Mouse (Mus musculus) hindbrain, embryonic 16.5 days (tissue): ENCODE results near the gene H2-Q6. TPM values are rescaled to one million over a fixed set of nuclear protein-coding genes. Genes with fewer than 3 reads are reported as not detected.
"Not testable (repeated sequence)": the region's sequence is repeated elsewhere in the genome, so short reads cannot be mapped to it uniquely, and the experiment has no call there.

Experiments used
- ATAC-seq: fragments of 200-750 bp; cut with Nextera tagmentation; 2 replicates; pipeline ENCODE4 v1.8.0; 2017; ENCODE audit warnings: moderate TSS enrichment, moderate library complexity
- H3K27ac ChIP-seq: fragments of 300-500 bp; sonication (generic); 2 replicates; pipeline ENCODE4 v1.5.1; 2014; ENCODE audit warnings: low read depth, mild to moderate bottlenecking, control low read depth, low read length, moderate library complexity
- H3K27me3 ChIP-seq: fragments of 300-500 bp; sonication (generic); replicated peaks from 2 replicates; pipeline ENCODE4 v1.6.1; 2014; ENCODE audit warnings: low read length; ENCODE audit not compliant: control insufficient read depth, insufficient read depth
- H3K36me3 ChIP-seq: fragments of 300-500 bp; sonication (generic); 2 replicates; pipeline ENCODE4 v1.6.1; 2014; ENCODE audit warnings: mild to moderate bottlenecking, low read length, moderate library complexity, mixed read lengths; ENCODE audit not compliant: control insufficient read depth, insufficient read depth
- H3K4me1 ChIP-seq: fragments of 300-500 bp; sonication (generic); 2 replicates; pipeline ENCODE4 v1.6.1; 2014; ENCODE audit warnings: low read depth, low read length; ENCODE audit not compliant: control insufficient read depth, insufficient read depth
- H3K4me2 ChIP-seq: fragments of 300-500 bp; sonication (generic); 2 replicates; pipeline ENCODE4 v1.6.1; 2014; ENCODE audit warnings: mild to moderate bottlenecking, low read length, control low read depth, moderate library complexity
- H3K4me3 ChIP-seq: fragments of 300-500 bp; sonication (generic); 2 replicates; pipeline ENCODE4 v1.5.1; 2014; ENCODE audit warnings: mild to moderate bottlenecking, low read length, control low read depth, moderate library complexity
- H3K9ac ChIP-seq: fragments of 300-500 bp; sonication (generic); 2 replicates; pipeline ENCODE4 v1.6.1; 2014; ENCODE audit warnings: low read depth, mild to moderate bottlenecking, control low read depth, low read length, moderate library complexity
- H3K9me3 ChIP-seq: fragments of 300-500 bp; sonication (generic); 2 replicates; pipeline ENCODE4 v1.6.1; 2014; ENCODE audit warnings: mild to moderate bottlenecking, low read length, moderate library complexity; ENCODE audit not compliant: control insufficient read depth
- WGBS: fragments of 180-500 bp; shearing (Covaris S2); extraction: QIAGEN DNeasy Blood & Tissue Kit; methylation state at CpG from one replicate; pipeline ENCODE4 v1.1.7; 2014; 5-methylcytosine and 5-hydroxymethylcytosine counted together
- polyA plus RNA-seq: library from polyadenylated mRNA; unstranded; fragments of >200 nt; fragmentation: Nextera tagmentation; extraction: Ambion mirVana; gene quantifications from 2 replicates; pipeline ENCODE4 v1.2.1, GENCODE M21; 2015

Gene H2-Q6
- polyA plus RNA-seq, 1 experiment from 2014 or later: 1.2 TPM

GRCm38 (mm10) chr17:35439925-35440645 lies 15.4 kb downstream of the H2-Q6 start:
- not testable (repeated sequence) for H3K36me3 ChIP-seq, H3K4me3 ChIP-seq, H3K27me3 ChIP-seq, H3K9ac ChIP-seq, ATAC-seq, H3K4me1 ChIP-seq, H3K27ac ChIP-seq, H3K9me3 ChIP-seq, H3K4me2 ChIP-seq
- 46% methylated on average over 24 of the region's 27 CpGs for WGBS

DNA sequence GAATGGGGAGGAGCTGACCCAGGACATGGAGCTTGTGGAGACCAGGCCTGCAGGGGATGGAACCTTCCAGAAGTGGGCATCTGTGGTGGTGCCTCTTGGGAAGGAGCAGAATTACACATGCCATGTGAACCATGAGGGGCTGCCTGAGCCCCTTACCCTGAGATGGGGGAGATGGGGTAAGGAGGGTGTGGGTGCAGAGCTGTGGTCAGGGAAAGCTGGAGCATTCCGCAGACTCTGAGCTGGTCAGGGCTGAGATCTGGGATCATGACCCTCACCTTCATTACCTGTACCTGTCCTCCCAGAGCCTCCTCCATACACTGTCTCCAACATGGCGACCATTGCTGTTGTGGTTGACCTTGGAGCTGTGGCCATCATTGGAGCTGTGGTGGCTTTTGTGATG lies 17.7 kb downstream of the H2-Q6 start:
- H3K9ac ChIP-seq, H3K9me3 ChIP-seq, H3K4me3 ChIP-seq, H3K4me2 ChIP-seq, H3K27me3 ChIP-seq, H3K27ac ChIP-seq, H3K36me3 ChIP-seq, ATAC-seq, H3K4me1 ChIP-seq: not testable (repeated sequence)
- WGBS: 90% methylated on average over 2 of the region's 2 CpGs

DNA sequence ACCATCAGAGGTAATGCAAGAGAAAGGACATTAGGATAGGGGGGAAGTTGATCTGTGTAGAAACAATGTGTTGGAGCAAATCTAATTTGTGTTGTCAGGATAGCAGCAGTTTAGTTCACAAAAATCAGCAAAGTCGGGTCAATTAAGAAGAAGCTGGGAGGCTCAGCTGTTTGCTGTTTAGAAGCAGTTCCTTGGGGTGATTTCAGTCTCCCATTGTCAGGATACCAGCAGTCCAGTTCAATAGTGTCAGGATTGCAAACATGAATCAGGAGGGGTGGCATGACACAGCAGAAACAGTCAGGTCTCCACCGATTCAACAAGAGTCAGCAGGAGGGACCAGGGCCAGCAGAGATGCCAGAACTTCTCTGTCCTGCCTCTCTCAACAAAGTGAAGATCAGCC lies 19.9 kb downstream of the H2-Q6 start:
- not testable (repeated sequence) for H3K27ac ChIP-seq, H3K9ac ChIP-seq, H3K27me3 ChIP-seq, ATAC-seq, H3K4me2 ChIP-seq, H3K4me3 ChIP-seq, H3K36me3 ChIP-seq, H3K4me1 ChIP-seq, H3K9me3 ChIP-seq
- 91% methylated on average over 2 of the region's 2 CpGs for WGBS

DNA sequence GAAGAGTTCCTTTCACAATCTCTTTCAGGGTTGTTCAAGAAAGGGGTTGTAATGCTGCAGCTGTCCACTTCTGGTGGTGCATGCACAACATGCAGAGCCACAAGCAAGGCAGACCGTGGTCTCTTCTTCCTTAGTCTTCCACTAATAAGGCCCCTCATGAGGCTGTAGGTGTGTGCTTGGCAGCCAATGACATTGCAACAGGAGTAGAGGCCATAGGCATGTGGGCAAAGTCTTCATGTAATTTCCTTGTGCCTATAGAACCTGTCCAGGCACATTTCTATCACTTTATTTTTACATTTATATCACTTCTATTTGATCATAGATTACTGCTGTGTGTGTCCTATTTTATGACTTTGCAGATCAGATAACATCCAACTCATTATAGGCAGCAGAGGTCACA lies 33.6 kb downstream of the H2-Q6 start:
- WGBS: no CpG with 5 or more reads among the region's 1 CpGs
- H3K27me3 ChIP-seq, H3K4me2 ChIP-seq, H3K27ac ChIP-seq, ATAC-seq, H3K36me3 ChIP-seq, H3K4me3 ChIP-seq, H3K4me1 ChIP-seq, H3K9me3 ChIP-seq, H3K9ac ChIP-seq: not testable (repeated sequence)

GRCm38 (mm10) chr17:35460513-35461341 lies 36.1 kb downstream of the H2-Q6 start:
- not testable (repeated sequence) for H3K27me3 ChIP-seq, H3K4me3 ChIP-seq, H3K36me3 ChIP-seq, H3K4me2 ChIP-seq, H3K9ac ChIP-seq, H3K27ac ChIP-seq, H3K4me1 ChIP-seq, H3K9me3 ChIP-seq
- 60% methylated on average over 3 of the region's 9 CpGs for WGBS
- ATAC-seq: peak; percentile 91

- ATAC-seq, H3K27ac ChIP-seq, H3K4me2 ChIP-seq, H3K36me3 ChIP-seq, H3K4me3 ChIP-seq, H3K9ac ChIP-seq, H3K9me3 ChIP-seq, H3K4me1 ChIP-seq: not testable (repeated sequence)
- 9% methylated on average over 8 of the region's 8 CpGs for WGBS
- peaks cover 17% of the 10 kb centered on the region for H3K27me3 ChIP-seq
Measured at GRCm38 (mm10) chr17:35465651-35466050, 41.0 kb downstream of the H2-Q6 start.

DNA sequence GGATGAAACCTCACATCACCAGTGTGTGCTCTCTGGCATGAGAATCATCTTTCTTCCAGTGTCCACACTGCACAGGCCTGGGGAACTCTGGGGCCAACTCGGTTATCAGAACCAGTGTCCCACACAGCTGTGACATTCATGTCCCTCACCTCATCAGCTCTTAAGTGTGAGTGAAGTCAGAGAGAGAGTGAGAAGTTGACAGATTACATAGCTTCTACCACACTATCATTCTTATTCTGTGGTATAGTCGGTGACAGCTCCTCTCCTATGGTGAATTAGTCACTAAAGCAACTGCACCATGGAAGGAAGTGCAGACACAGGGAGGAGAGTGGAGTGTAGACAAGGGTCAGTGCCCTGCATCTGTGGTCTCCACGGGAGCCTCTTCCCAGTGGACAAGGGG lies 44.3 kb downstream of the H2-Q6 start:
- H3K9ac ChIP-seq, H3K4me1 ChIP-seq, H3K9me3 ChIP-seq, H3K27ac ChIP-seq, ATAC-seq, H3K4me3 ChIP-seq, H3K4me2 ChIP-seq, H3K36me3 ChIP-seq: not testable (repeated sequence)
- peaks cover 20% of the 10 kb centered on the region for H3K27me3 ChIP-seq
- WGBS: 62% methylated on average over 3 of the region's 3 CpGs

DNA sequence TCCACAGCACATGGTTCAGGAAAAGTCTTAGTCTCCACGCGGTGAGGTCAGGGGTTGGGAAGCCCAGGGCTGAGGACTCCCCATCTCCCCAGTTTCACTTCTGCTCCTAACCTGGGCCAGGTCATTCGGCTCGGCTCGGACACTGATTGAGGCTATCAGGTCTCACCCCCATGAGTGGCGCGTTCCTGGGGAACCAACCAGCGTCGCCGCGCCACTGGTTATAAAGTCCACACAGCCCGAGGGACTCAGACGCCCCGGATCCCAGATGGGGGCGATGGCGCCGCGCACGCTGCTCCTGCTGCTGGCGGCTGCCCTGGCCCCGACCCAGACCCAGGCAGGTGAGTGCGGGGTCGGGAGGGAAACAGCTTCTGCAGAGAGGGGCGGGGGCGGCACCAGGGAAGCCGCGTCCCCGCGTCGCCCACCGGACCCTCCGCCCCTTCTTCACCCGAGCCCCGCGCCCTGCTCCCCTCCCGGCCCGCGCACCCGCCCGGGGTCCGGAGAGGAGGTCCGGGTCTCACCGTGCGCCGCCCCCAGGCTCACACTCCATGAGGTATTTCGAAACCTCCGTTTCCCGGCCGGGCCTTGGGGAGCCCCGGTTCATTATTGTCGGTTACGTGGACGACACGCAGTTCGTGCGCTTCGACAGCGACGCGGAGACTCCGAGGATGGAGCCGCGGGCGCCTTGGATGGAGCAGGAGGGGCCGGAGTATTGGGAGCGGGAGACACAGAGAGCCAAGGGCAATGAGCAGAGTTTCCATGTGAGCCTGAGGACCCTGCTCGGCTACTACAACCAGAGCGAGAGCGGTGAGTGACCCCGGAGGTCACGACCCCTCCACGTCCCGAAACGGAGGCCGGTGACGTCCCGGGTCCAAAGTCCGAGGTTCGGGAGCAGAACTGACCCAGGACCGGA lies 45.4 kb downstream of the H2-Q6 start, which contains the start of gene H2-Q10:
H2-Q10 (plus strand) TSS at position 248 of the 910 bp plus-strand sequence.
- Histone ChIP-seq H3K4me1 (peaks cover 9% of the 10 kb centered on the region; the same call in 1 of the 2 replicates), H3K4me2 (peak within 1 kb of the TSS; percentile 86), H3K36me3 (no peaks in the 10 kb centered on the region), H3K9me3 (no peaks in the 10 kb centered on the region), H3K27ac (no peak within 1 kb of the TSS), H3K27me3 (peaks cover 20% of the 10 kb centered on the region), H3K9ac (peak within 1 kb of the TSS; percentile 50), H3K4me3 (peak within 1 kb of the TSS; percentile 45)
- no peak for ATAC-seq
- 1% methylated on average over 56 of the region's 80 CpGs for WGBS
